Mouse (Mus musculus) hindbrain, postnatal 0 days (tissue): ENCODE data around the gene 1700024G13Rik. TPM values are rescaled to one million over a fixed set of nuclear protein-coding genes. Genes with fewer than 3 reads are reported as not detected.

Source experiments
- ATAC-seq: fragments of 200-750 bp; cut with Nextera tagmentation; 2 replicates; pipeline ENCODE4 v1.8.0; 2017; ENCODE audit warnings: mild to moderate bottlenecking, moderate TSS enrichment, moderate library complexity
- DNase-seq: peaks from one replicate; pipeline ENCODE4 v3.0.0-alpha.2; 2015; ENCODE audit warnings: low spot score
- H3K27ac ChIP-seq: fragments of 300-500 bp; sonication (generic); 2 replicates; pipeline ENCODE4 v1.5.1; 2014; ENCODE audit warnings: mild to moderate bottlenecking
- H3K27me3 ChIP-seq: fragments of 300-500 bp; sonication (generic); 2 replicates; pipeline ENCODE4 v1.6.1; 2014; ENCODE audit warnings: low read length, mixed read lengths; ENCODE audit not compliant: insufficient read depth
- H3K36me3 ChIP-seq: fragments of 300-500 bp; sonication (generic); 2 replicates; pipeline ENCODE4 v1.6.1; 2014; ENCODE audit warnings: low read length, mixed read lengths; ENCODE audit not compliant: insufficient read depth
- H3K4me1 ChIP-seq: fragments of 300-500 bp; sonication (generic); 2 replicates; pipeline ENCODE4 v1.6.1; 2014; ENCODE audit warnings: antibody characterized with exemption, low read length, mixed read lengths; ENCODE audit not compliant: insufficient read depth
- H3K4me2 ChIP-seq: fragments of 300-500 bp; sonication (generic); 2 replicates; pipeline ENCODE4 v1.6.1; 2014; ENCODE audit warnings: low read depth, mild to moderate bottlenecking, low read length, moderate library complexity, mixed read lengths
- H3K4me3 ChIP-seq: fragments of 300-500 bp; sonication (generic); 2 replicates; pipeline ENCODE4 v1.5.1; 2014; ENCODE audit warnings: low read length
- H3K9ac ChIP-seq: fragments of 300-500 bp; sonication (generic); replicated peaks from 2 replicates; pipeline ENCODE4 v1.6.1; 2014; ENCODE audit warnings: mild to moderate bottlenecking, low read length, moderate library complexity, mixed read lengths
- H3K9me3 ChIP-seq: fragments of 300-500 bp; sonication (generic); 2 replicates; pipeline ENCODE4 v1.6.1; 2016; ENCODE audit warnings: low read length, mixed read lengths
- CTCF ChIP-seq: IDR thresholded peaks from 2 replicates; pipeline ENCODE4 v1.5.1; 2016; ENCODE audit warnings: antibody characterized with exemption, control low read depth, low read depth
- WGBS: fragments of 180-500 bp; shearing (Covaris S2); extraction: QIAGEN DNeasy Blood & Tissue Kit; methylation state at CpG from one replicate; pipeline ENCODE4 v1.1.7; 2014; 5-methylcytosine and 5-hydroxymethylcytosine counted together
- polyA plus RNA-seq: library from polyadenylated mRNA; unstranded; fragments of >200 nt; fragmentation: Nextera tagmentation; extraction: Ambion mirVana; gene quantifications from 2 replicates; pipeline ENCODE4 v1.2.1, GENCODE M21; 2015
- total RNA-seq: library from RNA; depleted of rRNA; stranded (reverse); fragments of >200 nt; gene quantifications from 2 replicates; pipeline ENCODE4 v1.2.3, GENCODE M21; 2014; rRNA removed

Gene 1700024G13Rik
- total and polyA plus RNA-seq, 2 experiments from 2014 or later, result 0.58 TPM; not detected in 1

- Histone ChIP-seq H3K36me3 (peaks cover 4% of the 10 kb centered on the region; the same call in 1 of the 2 replicates), H3K4me1 (peaks cover 8% of the 10 kb centered on the region; the same call in 1 of the 2 replicates), H3K9me3 (no peaks in the 10 kb centered on the region), H3K27me3 (no peaks in the 10 kb centered on the region), H3K4me3 (no peak overlapping the region), H3K27ac (no peak overlapping the region), H3K4me2 (no peak overlapping the region), H3K9ac (no peak overlapping the region)
- ATAC-seq (peak; percentile 15; the same call in 1 of the 2 replicates), DNase-seq (peak; percentile 53)
- WGBS, result 62% methylated on average over 20 of the region's 20 CpGs
- TF ChIP-seq CTCF, result 0 out of 2 replicates have a peak, but pooled peaks have one; percentile 2
Measured at GRCm38 (mm10) chr14:32332515-32333445, 55.4 kb downstream of the 1700024G13Rik start.

GRCm38 (mm10) chr14:32327366-32327765 lies 60.8 kb downstream of the 1700024G13Rik start:
- 71% methylated on average over 9 of the region's 9 CpGs for WGBS
- no peak for ATAC-seq

More at GRCm38 (mm10) chr14:32327366-32327765, 60.8 kb downstream of the 1700024G13Rik start:
- no peak overlapping the region for H3K9ac ChIP-seq
- H3K4me2 ChIP-seq, result no peak overlapping the region
- no peak overlapping the region for H3K4me3 ChIP-seq
- H3K36me3 ChIP-seq, result no peaks in the 10 kb centered on the region; the same call in 1 of the 2 replicates
- no peaks in the 10 kb centered on the region for H3K9me3 ChIP-seq
- no peaks in the 10 kb centered on the region for H3K27me3 ChIP-seq
- no peak for TF ChIP-seq CTCF
- no peak for DNase-seq
- no peak overlapping the region for H3K27ac ChIP-seq
- H3K4me1 ChIP-seq, result peaks cover 7% of the 10 kb centered on the region; the same call in 1 of the 2 replicates

Other genes with a start within 250 kb of the 1700024G13Rik start
- not detected in 2 replicates for gene Msmb, start 246.4 kb downstream of the 1700024G13Rik start, total RNA-seq
- not detected in 2 replicates for gene Msmb, start 246.4 kb downstream of the 1700024G13Rik start, polyA plus RNA-seq
- 171 TPM in 2 replicates for gene Ncoa4, start 228.5 kb downstream of the 1700024G13Rik start, total RNA-seq
- gene Ncoa4, start 228.5 kb downstream of the 1700024G13Rik start, polyA plus RNA-seq, result 82.3 and 85.8 TPM in 2 replicates
- 115 and 138 TPM in 2 replicates for gene Timm23, start 186.5 kb downstream of the 1700024G13Rik start, total RNA-seq
- gene Timm23, start 186.5 kb downstream of the 1700024G13Rik start, polyA plus RNA-seq, result 258 and 262 TPM in 2 replicates
- gene Parg, start 186.4 kb downstream of the 1700024G13Rik start, total RNA-seq, result 33.6 and 35.0 TPM in 2 replicates
- gene Parg, start 186.4 kb downstream of the 1700024G13Rik start, polyA plus RNA-seq, result 26.4 and 26.5 TPM in 2 replicates
- gene Ogdhl, start 66.4 kb downstream of the 1700024G13Rik start, total RNA-seq, result 33.5 and 34.0 TPM in 2 replicates
- 21.2 and 22.5 TPM in 2 replicates for gene Ogdhl, start 66.4 kb downstream of the 1700024G13Rik start, polyA plus RNA-seq
- gene Slc18a3, start 76.5 kb upstream of the 1700024G13Rik start, total RNA-seq, result 30.8 and 32.2 TPM in 2 replicates
- gene Slc18a3, start 76.5 kb upstream of the 1700024G13Rik start, polyA plus RNA-seq, result 22.3 and 23.8 TPM in 2 replicates
- gene Chat, start 77.6 kb upstream of the 1700024G13Rik start, total RNA-seq, result 3.5 and 4.4 TPM in 2 replicates
- 1.5 and 2.4 TPM in 2 replicates for gene Chat, start 77.6 kb upstream of the 1700024G13Rik start, polyA plus RNA-seq
- gene Ercc6, start 125.1 kb upstream of the 1700024G13Rik start, total RNA-seq, result 10.3 and 12.2 TPM in 2 replicates
- 18.3 and 18.8 TPM in 2 replicates for gene Ercc6, start 125.1 kb upstream of the 1700024G13Rik start, polyA plus RNA-seq
- gene Prrxl1, start 211.0 kb upstream of the 1700024G13Rik start, total RNA-seq, result 17.8 and 24.2 TPM in 2 replicates
- gene Prrxl1, start 211.0 kb upstream of the 1700024G13Rik start, polyA plus RNA-seq, result 24.1 and 28.0 TPM in 2 replicates